Mouse (Mus musculus): ENCODE measurements at regions not wholly inside any gene's neighbourhood (a gene's known extent, or its start where the extent isn't known, plus 50 kb on each side); places are given as distances from the start of the nearest gene placed in this dataset.

DNA sequence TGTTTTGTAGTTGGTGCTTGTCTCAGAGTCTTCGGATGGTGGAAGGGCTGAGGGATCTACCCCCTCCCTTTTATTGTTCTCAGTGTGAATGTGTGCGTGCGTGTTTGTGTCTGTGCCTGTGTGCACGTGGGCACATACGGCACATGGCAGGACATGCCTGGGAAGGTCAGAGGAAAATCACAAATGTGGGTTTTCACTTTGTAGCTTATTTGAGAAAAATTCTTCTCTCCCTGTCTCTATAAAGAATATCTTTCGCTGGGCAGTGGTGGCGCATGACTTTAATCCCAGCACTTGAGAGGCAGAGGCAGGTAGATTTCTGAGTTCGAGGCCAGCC, 73.5 kb upstream of the Klf13 start:
- WGBS (ENCODE audit: insufficient replicate concordance): 57% methylated on average over 8 of the region's 8 CpGs
- Histone ChIP-seq H3K4me1 (ENCODE audit: insufficient read depth) (peaks cover 20% of the 10 kb centered on the region), H3K9ac (replicated peaks) (no peak overlapping the region), H3K27ac (ENCODE audit: low read depth) (peak overlapping the region; percentile 84), H3K27me3 (ENCODE audit: insufficient read depth, low read length) (no peaks in the 10 kb centered on the region), H3K36me3 (replicated peaks; ENCODE audit: insufficient read depth, low read length) (no peaks in the 10 kb centered on the region), H3K4me2 (ENCODE audit: low read depth, low read length) (peak overlapping the region; percentile 46), H3K9me3 (ENCODE audit: low read length) (no peaks in the 10 kb centered on the region), H3K4me3 (ENCODE audit: low read depth, low read length) (no peak overlapping the region)
- no peak for DNase-seq
- TF ChIP-seq EP300 (IDR thresholded peaks at IDR 0.05; ENCODE audit: low read depth) (no peak), CTCF (IDR thresholded peaks at IDR 0.05; ENCODE audit: low read depth) (no peak)
- no peak for ATAC-seq

DNA sequence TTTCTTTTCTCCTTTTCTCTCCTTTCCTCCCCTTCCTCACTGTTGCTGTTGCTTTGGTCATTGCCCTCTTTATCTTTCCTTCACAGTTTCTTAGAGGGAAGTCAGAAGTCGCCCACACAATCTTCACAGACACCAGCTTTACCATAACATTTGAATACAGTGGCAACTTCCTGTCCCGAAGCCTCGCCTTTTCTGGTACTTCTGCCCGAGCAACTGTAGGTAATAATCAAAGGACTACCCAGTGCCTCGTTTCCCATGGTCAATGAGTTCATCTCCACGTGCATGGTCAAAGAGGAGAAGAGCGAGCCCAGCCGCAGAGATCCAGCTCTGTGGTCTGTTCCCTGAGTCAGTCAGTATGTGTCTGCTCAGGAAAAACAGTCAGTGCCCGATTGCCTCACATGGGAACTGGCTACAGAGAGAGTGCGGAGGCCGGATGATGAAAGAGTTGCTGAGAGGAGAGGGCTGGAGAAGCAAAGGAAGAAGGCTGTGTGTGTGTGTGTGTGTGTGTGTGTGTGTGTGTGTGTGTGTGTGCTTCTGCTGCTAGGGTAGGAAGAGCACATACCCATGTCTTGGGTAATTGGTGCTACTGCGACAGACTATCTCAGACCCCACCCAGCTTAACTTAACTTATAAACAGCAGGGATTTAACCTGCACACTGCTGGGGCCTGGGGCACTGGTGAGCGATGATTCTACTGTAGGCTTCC, 73.0 kb upstream of the Klf13 start:
- H3K27ac ChIP-seq (ENCODE audit: low read depth): peak overlapping the region; percentile 84

DNA sequence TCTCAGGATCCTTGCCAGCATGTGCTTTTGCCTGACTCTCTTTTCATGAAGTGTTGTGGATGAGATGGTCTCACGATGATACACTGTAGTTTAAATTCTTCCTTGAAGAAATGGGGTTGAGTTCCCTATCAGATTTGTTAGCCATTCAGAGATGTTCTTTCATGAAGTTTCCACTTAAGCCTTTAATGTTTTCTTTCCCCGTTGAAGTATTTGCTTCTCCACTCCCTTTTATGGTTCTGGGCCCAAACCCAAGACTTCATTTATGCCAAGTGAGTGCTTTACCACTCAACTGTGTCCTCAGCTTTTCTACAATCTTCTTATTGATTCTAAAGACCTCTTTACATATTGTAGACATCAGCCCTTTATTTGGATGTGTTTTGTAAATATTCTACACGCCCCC, 71.9 kb upstream of the Klf13 start:
- 84% methylated on average over 3 of the region's 3 CpGs for WGBS (ENCODE audit: insufficient replicate concordance)
- Histone ChIP-seq H3K9me3 (ENCODE audit: low read length) (no peaks in the 10 kb centered on the region), H3K36me3 (replicated peaks; ENCODE audit: insufficient read depth, low read length) (no peaks in the 10 kb centered on the region), H3K9ac (replicated peaks) (no peak overlapping the region), H3K27me3 (ENCODE audit: insufficient read depth, low read length) (no peaks in the 10 kb centered on the region), H3K4me1 (ENCODE audit: insufficient read depth) (peaks cover 24% of the 10 kb centered on the region), H3K27ac (ENCODE audit: low read depth) (peak overlapping the region; percentile 84; the same call in 1 of the 2 replicates), H3K4me3 (ENCODE audit: low read depth, low read length) (no peak overlapping the region), H3K4me2 (ENCODE audit: low read depth, low read length) (no peak overlapping the region)
- TF ChIP-seq EP300 (IDR thresholded peaks at IDR 0.05; ENCODE audit: low read depth) (no peak), CTCF (IDR thresholded peaks at IDR 0.05; ENCODE audit: low read depth) (no peak)
- ATAC-seq: no peak
- no peak for DNase-seq

More for the DNA sequence above, 73.0 kb upstream of the Klf13 start:
- no peaks in the 10 kb centered on the region for H3K27me3 ChIP-seq (ENCODE audit: insufficient read depth, low read length)
- ATAC-seq (peak; percentile 84), DNase-seq (peak; percentile 76)
- peak overlapping the region; percentile 46 for H3K4me2 ChIP-seq (ENCODE audit: low read depth, low read length)
- H3K36me3 ChIP-seq (replicated peaks; ENCODE audit: insufficient read depth, low read length): no peaks in the 10 kb centered on the region
- TF ChIP-seq EP300 (IDR thresholded peaks at IDR 0.05; ENCODE audit: low read depth) (0 out of 2 replicates have a peak, but pooled peaks have one; percentile 6), CTCF (IDR thresholded peaks at IDR 0.05; ENCODE audit: low read depth) (no peak)
- peaks cover 20% of the 10 kb centered on the region for H3K4me1 ChIP-seq (ENCODE audit: insufficient read depth)
- H3K9me3 ChIP-seq (ENCODE audit: low read length): no peaks in the 10 kb centered on the region
- 12% methylated on average over 13 of the region's 13 CpGs for WGBS (ENCODE audit: insufficient replicate concordance)
- H3K9ac ChIP-seq (replicated peaks): no peak overlapping the region
- H3K4me3 ChIP-seq (ENCODE audit: low read depth, low read length): no peak overlapping the region

DNA sequence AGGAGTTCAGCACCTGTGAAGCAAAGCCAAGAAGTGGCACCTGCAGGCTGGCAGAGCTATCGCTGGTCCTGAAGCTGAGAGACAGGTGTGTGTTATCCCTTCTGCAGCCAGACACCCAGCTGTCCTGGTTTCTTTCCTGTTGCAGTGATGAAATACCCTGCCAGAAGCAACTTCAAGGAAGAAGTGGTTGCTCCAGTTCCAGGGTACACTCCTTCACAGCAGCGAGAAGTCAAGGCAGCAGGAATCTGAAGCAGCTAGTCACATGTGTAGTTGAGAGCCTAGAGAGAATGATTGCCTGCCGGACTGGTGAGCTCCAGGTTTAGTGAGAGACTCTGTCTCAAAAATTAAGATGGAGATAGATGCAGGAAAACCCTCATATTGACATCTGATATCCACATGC, 69.1 kb upstream of the Klf13 start:
- TF ChIP-seq CTCF (IDR thresholded peaks at IDR 0.05; ENCODE audit: low read depth): no peak
- TF ChIP-seq EP300 (IDR thresholded peaks at IDR 0.05; ENCODE audit: low read depth): no peak
- no peak overlapping the region for H3K4me2 ChIP-seq (ENCODE audit: low read depth, low read length)
- H3K27me3 ChIP-seq (ENCODE audit: insufficient read depth, low read length): no peaks in the 10 kb centered on the region
- H3K9me3 ChIP-seq (ENCODE audit: low read length): no peaks in the 10 kb centered on the region
- H3K4me3 ChIP-seq (ENCODE audit: low read depth, low read length): no peak overlapping the region
- DNase-seq: no peak
- H3K4me1 ChIP-seq (ENCODE audit: insufficient read depth): peaks cover 15% of the 10 kb centered on the region
- no peak overlapping the region for H3K27ac ChIP-seq (ENCODE audit: low read depth)
- no peak for ATAC-seq
- H3K9ac ChIP-seq (replicated peaks): no peak overlapping the region
- WGBS (ENCODE audit: insufficient replicate concordance): 63% methylated on average over 3 of the region's 3 CpGs
- H3K36me3 ChIP-seq (replicated peaks; ENCODE audit: insufficient read depth, low read length): no peaks in the 10 kb centered on the region

DNA sequence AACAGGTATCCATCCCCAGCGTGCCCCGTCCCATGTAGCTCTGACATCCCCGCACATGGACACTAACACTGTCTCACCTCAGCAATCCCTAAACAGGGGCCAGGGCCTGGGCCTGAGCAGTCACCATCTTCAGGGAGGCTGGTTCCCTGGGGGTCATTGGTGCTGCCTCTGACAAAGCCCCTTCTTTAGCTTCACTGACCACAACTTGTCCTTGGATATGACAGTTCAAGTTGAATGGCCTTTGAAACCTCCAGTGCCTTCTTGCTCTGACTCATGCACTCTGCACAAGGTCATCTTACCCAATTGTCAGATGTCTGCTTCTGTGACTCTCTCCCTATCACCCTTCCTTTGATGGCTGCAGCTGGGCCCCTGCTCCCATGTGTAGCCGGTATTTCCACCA, 68.2 kb upstream of the Klf13 start:
- WGBS (ENCODE audit: insufficient replicate concordance): 81% methylated on average over 4 of the region's 4 CpGs
- no peak for DNase-seq
- no peak overlapping the region for H3K4me2 ChIP-seq (ENCODE audit: low read depth, low read length)

DNA sequence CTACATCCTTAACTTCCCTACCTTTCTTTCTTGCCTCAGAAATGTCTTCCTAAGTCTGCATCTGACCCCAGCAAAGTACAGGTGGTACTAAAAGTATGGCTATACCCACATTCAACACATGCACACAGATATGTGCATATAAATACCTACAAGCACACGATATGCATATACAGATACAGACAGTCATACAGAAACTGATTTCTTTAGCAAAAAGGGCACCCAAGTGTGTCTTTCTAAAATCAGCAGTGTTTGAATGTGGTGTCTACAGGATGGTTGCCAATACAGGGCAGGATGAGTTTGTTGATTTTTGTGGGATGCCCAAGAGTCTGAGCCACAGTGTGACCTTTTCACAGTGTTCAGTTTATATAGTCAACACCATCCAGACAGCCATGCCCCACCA, 67.0 kb upstream of the Klf13 start:
- H3K27me3 ChIP-seq (ENCODE audit: insufficient read depth, low read length): no peaks in the 10 kb centered on the region
- H3K4me1 ChIP-seq (ENCODE audit: insufficient read depth): peaks cover 21% of the 10 kb centered on the region
- 87% methylated on average over 1 of the region's 1 CpGs for WGBS (ENCODE audit: insufficient replicate concordance)
- H3K36me3 ChIP-seq (replicated peaks; ENCODE audit: insufficient read depth, low read length): no peaks in the 10 kb centered on the region
- H3K4me3 ChIP-seq (ENCODE audit: low read depth, low read length): no peak overlapping the region
- DNase-seq (no peak), ATAC-seq (no peak)
- TF ChIP-seq CTCF (IDR thresholded peaks at IDR 0.05; ENCODE audit: low read depth): no peak
- no peak for TF ChIP-seq EP300 (IDR thresholded peaks at IDR 0.05; ENCODE audit: low read depth)
- H3K9me3 ChIP-seq (ENCODE audit: low read length): no peaks in the 10 kb centered on the region
- no peak overlapping the region for H3K27ac ChIP-seq (ENCODE audit: low read depth)
- no peak overlapping the region for H3K9ac ChIP-seq (replicated peaks)
- no peak overlapping the region for H3K4me2 ChIP-seq (ENCODE audit: low read depth, low read length)

More for the DNA sequence above, 68.2 kb upstream of the Klf13 start:
- TF ChIP-seq EP300 (IDR thresholded peaks at IDR 0.05; ENCODE audit: low read depth) (no peak), CTCF (IDR thresholded peaks at IDR 0.05; ENCODE audit: low read depth) (no peak)
- H3K27ac ChIP-seq (ENCODE audit: low read depth): no peak overlapping the region
- H3K4me3 ChIP-seq (ENCODE audit: low read depth, low read length): no peak overlapping the region
- no peaks in the 10 kb centered on the region for H3K9me3 ChIP-seq (ENCODE audit: low read length)
- no peaks in the 10 kb centered on the region for H3K27me3 ChIP-seq (ENCODE audit: insufficient read depth, low read length)
- peaks cover 16% of the 10 kb centered on the region for H3K4me1 ChIP-seq (ENCODE audit: insufficient read depth)
- ATAC-seq: no peak
- no peaks in the 10 kb centered on the region for H3K36me3 ChIP-seq (replicated peaks; ENCODE audit: insufficient read depth, low read length)
- no peak overlapping the region for H3K9ac ChIP-seq (replicated peaks)

All from liver, postnatal 0 days (tissue).